Mouse (Mus musculus) MEL (cell line): ENCODE results near the gene Slc25a21.

Experiments
- CTCF ChIP-seq, 3 experiments: IDR thresholded peaks in 2 of 3; conservative IDR thresholded peaks in 1 of 3; 2 replicates each; pipeline ENCODE4 v1.5.1; 2011 to 2012; ENCODE audit warnings: low read length in 3 of 3, low read depth in 2 of 3, mild to moderate bottlenecking in 2 of 3, improper control_type of control experiment in 1 of 3, inconsistent platforms in 1 of 3, mixed read lengths in 1 of 3, moderate library complexity in 1 of 3; ENCODE audit not compliant: control insufficient read depth in 1 of 3, insufficient read depth in 1 of 3, poor library complexity in 1 of 3, severe bottlenecking in 1 of 3
- ELF1 ChIP-seq: IDR thresholded peaks from 2 replicates; pipeline ENCODE4 v1.6.1; 2014; ENCODE audit warnings: low read depth, mild to moderate bottlenecking, inconsistent platforms, low read length, improper control_type of control experiment, moderate library complexity
- EP300 ChIP-seq, 2 experiments: IDR thresholded peaks; 2 replicates each; pipeline ENCODE4 v1.6.1; 2011; ENCODE audit warnings: improper control_type of control experiment in 2 of 2, low read length in 2 of 2, low read depth in 1 of 2, mild to moderate bottlenecking in 1 of 2
- HCFC1 ChIP-seq: IDR thresholded peaks from 2 replicates; pipeline ENCODE4 v1.6.1; 2012; ENCODE audit warnings: low read depth, mild to moderate bottlenecking, inconsistent platforms, low read length, improper control_type of control experiment, moderate library complexity
- MAZ ChIP-seq: IDR thresholded peaks from 2 replicates; pipeline ENCODE4 v1.6.1; 2012; ENCODE audit warnings: low read depth, mild to moderate bottlenecking, inconsistent platforms, low read length, improper control_type of control experiment
- MXI1 ChIP-seq: IDR thresholded peaks from 2 replicates; pipeline ENCODE4 v1.6.1; 2011; ENCODE audit warnings: mild to moderate bottlenecking, low read depth, low read length, improper control_type of control experiment
- NELFE ChIP-seq: IDR thresholded peaks from 2 replicates; pipeline ENCODE4 v1.6.1; 2011; ENCODE audit warnings: low read depth, low read length, improper control_type of control experiment
- POLR2A ChIP-seq, 2 experiments: IDR thresholded peaks; 2 replicates each; pipeline ENCODE4 v1.6.1; 2011 to 2012; ENCODE audit warnings: low read length in 2 of 2, mild to moderate bottlenecking in 2 of 2, control low read depth in 1 of 2, improper control_type of control experiment in 1 of 2, low read depth in 1 of 2, moderate library complexity in 1 of 2; ENCODE audit not compliant: control insufficient read depth in 1 of 2, insufficient read depth in 1 of 2, poor library complexity in 1 of 2
- SIN3A ChIP-seq: IDR thresholded peaks from 2 replicates; pipeline ENCODE4 v1.6.1; 2012; ENCODE audit warnings: low read length, improper control_type of control experiment, inconsistent platforms
- TCF12 ChIP-seq: IDR thresholded peaks from 2 replicates; pipeline ENCODE4 v1.6.1; 2014; ENCODE audit warnings: low read depth, mild to moderate bottlenecking, inconsistent platforms, low read length, improper control_type of control experiment, moderate library complexity
- USF1 ChIP-seq: IDR thresholded peaks from 2 replicates; pipeline ENCODE4 v1.6.1; 2014; ENCODE audit warnings: low read depth, mild to moderate bottlenecking, inconsistent platforms, low read length, improper control_type of control experiment, moderate library complexity
- ZKSCAN1 ChIP-seq: IDR thresholded peaks from 2 replicates; pipeline ENCODE4 v1.6.1; 2012; ENCODE audit warnings: low read depth, mild to moderate bottlenecking, inconsistent platforms, low read length, improper control_type of control experiment, moderate library complexity
- ZNF384 ChIP-seq: IDR thresholded peaks from 2 replicates; pipeline ENCODE4 v1.6.1; 2012; ENCODE audit warnings: low read depth, mild to moderate bottlenecking, inconsistent platforms, low read length, improper control_type of control experiment

GRCm38 (mm10) chr12:56699351-56699750, 497.9 kb downstream of the Slc25a21 start:
- TF ChIP-seq ELF1 (no peak), HCFC1 (no peak), NELFE (no peak), MAZ (no peak), SIN3A (no peak), POLR2A (IDR thresholded peaks at IDR 0.05; ENCODE audit: control insufficient read depth in 1 of 2, insufficient read depth in 1 of 2, low read depth in 1 of 2, low read length in 2 of 2, poor library complexity in 1 of 2) (no peak), MXI1 (no peak), USF1 (no peak), CTCF (IDR thresholded peaks at IDR 0.05 in 2 of 3, conservative IDR thresholded peaks at IDR 0.05 in 1 of 3; ENCODE audit: control insufficient read depth in 1 of 3, insufficient read depth in 1 of 3, low read depth in 2 of 3, low read length in 3 of 3, poor library complexity in 1 of 3, severe bottlenecking in 1 of 3) (no peak), ZNF384 (no peak), EP300 (IDR thresholded peaks at IDR 0.05; ENCODE audit: low read depth in 1 of 2, low read length in 2 of 2) (no peak), ZKSCAN1 (no peak), TCF12 (no peak)
